Mouse (Mus musculus): Measurements from ENCODE around the gene Gm8439.

GRCm38 (mm10) chr4:120581711-120582110 is 6.8 kb upstream of the Gm8439 start:
- TF ChIP-seq POLR2A (IDR thresholded peaks at IDR 0.05; ENCODE audit: control insufficient read depth, low read depth, low read length) (no peak), CTCF (IDR thresholded peaks at IDR 0.05; ENCODE audit: control insufficient read depth, insufficient read depth, insufficient replicate concordance, low read depth, low read length) (no peak)
